In the genomic region with DNA sequence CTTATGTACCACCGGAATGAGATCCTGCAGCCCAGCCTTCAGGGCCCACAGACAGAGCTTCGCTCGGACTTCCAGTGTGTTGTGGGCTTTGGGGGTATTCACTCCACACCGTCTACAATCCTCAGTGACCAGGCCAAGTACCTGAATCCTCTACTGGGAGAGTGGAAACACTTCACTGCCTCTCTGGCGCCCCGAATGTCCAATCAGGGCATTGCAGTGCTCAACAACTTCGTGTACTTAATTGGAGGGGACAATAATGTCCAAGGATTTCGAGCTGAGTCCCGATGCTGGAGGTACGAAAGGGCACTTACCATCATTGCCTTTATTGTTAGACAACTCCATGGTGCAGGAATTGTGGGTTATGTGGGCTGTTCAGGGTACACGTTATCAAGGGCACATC, we compare ENCODE assay signal across 9 mouse cellular contexts. TPM values are rescaled to one million over a fixed set of nuclear protein-coding genes. Genes with fewer than 3 reads are reported as not detected.
DNase-seq lines count a peak whose midpoint lies in the region; TF ChIP-seq lines count a peak whose summit lies in the region.
"Had no signal": no experiment of that assay in that cellular context is flagged by ENCODE, and none has a peak within 500 bp of the region (broad histone marks: within the 10 kb centered on the region; RNA-seq: fewer than 3 reads in every experiment).

No protein-coding gene starts in this region.

- peak; percentile 74 for TF ChIP-seq CTCF in cerebellum, adult 2 months (IDR thresholded peaks at IDR 0.05; ENCODE audit: borderline replicate concordance, insufficient read depth, low read depth, low read length)
- TF ChIP-seq CTCF in left cerebral cortex, adult 2 months (IDR thresholded peaks at IDR 0.05), result peak; percentile 66
- peak; percentile 54 to 77 (median 54) for TF ChIP-seq CTCF in MEL (IDR thresholded peaks at IDR 0.05 in 2 of 3, conservative IDR thresholded peaks at IDR 0.05 in 1 of 3; ENCODE audit: control insufficient read depth in 1 of 3, insufficient read depth in 1 of 3, low read depth in 2 of 3, low read length in 3 of 3, poor library complexity in 1 of 3, severe bottlenecking in 1 of 3)

- no peak overlapping the region for H3K27ac ChIP-seq in cerebellum, adult 2 months (ENCODE audit: insufficient read depth, low read length)
- no peak overlapping the region for H3K27ac ChIP-seq in left cerebral cortex, adult 2 months
- H3K27ac ChIP-seq in MEL (ENCODE audit: control insufficient read depth, low read depth, low read length), result no peak overlapping the region
- no peak overlapping the region for H3K27ac ChIP-seq in limb, embryonic 10.5 days

- 58% methylated on average over 11 of the region's 11 CpGs for WGBS in cerebellum, adult 2 months
- 69% methylated on average over 11 of the region's 11 CpGs for WGBS in limb, embryonic 10.5 days

- peaks cover 3 to 58% of the 10 kb centered on the region in 2 experiments; a peak in 2 of 4 replicates for H3K36me3 ChIP-seq in MEL (ENCODE audit: control insufficient read depth in 1 of 2, insufficient read depth in 2 of 2, low read length in 2 of 2)
- peaks cover 87% of the 10 kb centered on the region for H3K36me3 ChIP-seq in limb, embryonic 10.5 days

- peak; percentile 5 for TF ChIP-seq RAD21 in MEL (IDR thresholded peaks at IDR 0.05; ENCODE audit: low read depth, low read length)

- no peak for TF ChIP-seq EP300 in MEL (IDR thresholded peaks at IDR 0.05; ENCODE audit: low read depth in 1 of 2, low read length in 2 of 2)

- no peak for TF ChIP-seq POLR2A in cerebellum, adult 2 months (IDR thresholded peaks at IDR 0.05; ENCODE audit: borderline replicate concordance, insufficient read depth, low read length)
- TF ChIP-seq POLR2A in MEL (IDR thresholded peaks at IDR 0.05; ENCODE audit: control insufficient read depth in 1 of 2, insufficient read depth in 1 of 2, low read depth in 1 of 2, low read length in 2 of 2, poor library complexity in 1 of 2), result no peak

- no peaks in the 10 kb centered on the region for H3K4me1 ChIP-seq in cerebellum, adult 2 months (ENCODE audit: control insufficient read depth, insufficient read depth, low read length)
- no peaks in the 10 kb centered on the region for H3K4me1 ChIP-seq in MEL (ENCODE audit: control insufficient read depth in 1 of 2, insufficient read depth in 2 of 2, low read length in 2 of 2)
- no peaks in the 10 kb centered on the region for H3K4me1 ChIP-seq in limb, embryonic 10.5 days

- DNase-seq in cerebellum, adult 2 months, result peak in 1 of 2 experiments; percentile 47
- no peak for DNase-seq in cerebellum, adult 8-10 months
- DNase-seq in left cerebral cortex, adult 2 months (ENCODE audit: extremely low spot score in 1 of 2, low spot score in 2 of 2), result no peak
- DNase-seq in left cerebral cortex, adult 9 months (ENCODE audit: low spot score in 2 of 2), result no peak
- DNase-seq in MEL (ENCODE audit: low read depth, low spot score), result peak; percentile 53
- peak; percentile 45 for DNase-seq in limb, embryonic 10.5 days (ENCODE audit: low spot score)
- no peak for DNase-seq in frontal cortex, postnatal 14 days (ENCODE audit: low spot score in 2 of 2)
- no peak for DNase-seq in layer of hippocampus, postnatal 14 days (ENCODE audit: low spot score in 2 of 2)

- no peak overlapping the region for H3K4me3 ChIP-seq in cerebellum, adult 2 months (replicated peaks; ENCODE audit: insufficient read depth, low read depth, low read length)
- H3K4me3 ChIP-seq in left cerebral cortex, adult 2 months, result no peak overlapping the region
- no peak overlapping the region for H3K4me3 ChIP-seq in MEL (ENCODE audit: control insufficient read depth in 1 of 2, insufficient read depth in 1 of 2, low read depth in 2 of 2, low read length in 2 of 2)
- H3K4me3 ChIP-seq in limb, embryonic 10.5 days, result no peak overlapping the region

- H3K79me2 ChIP-seq in MEL (ENCODE audit: control insufficient read depth, insufficient read depth, low read length, poor library complexity), result 0 out of 2 replicates have a peak, but pooled peaks cover 2% of the 10 kb centered on the region

- no peaks in the 10 kb centered on the region for H3K27me3 ChIP-seq in cerebellum, adult 2 months (ENCODE audit: control insufficient read depth, insufficient read depth, low read length)
- no peaks in the 10 kb centered on the region for H3K27me3 ChIP-seq in MEL (ENCODE audit: control insufficient read depth in 1 of 2, insufficient read depth in 2 of 2, low read length in 2 of 2)
- H3K27me3 ChIP-seq in limb, embryonic 10.5 days (ENCODE audit: low read depth, poor library complexity, severe bottlenecking), result no peaks in the 10 kb centered on the region

- intact Hi-C loops in left cerebral cortex, adult 2 months (cut with DNase I), result no loop called here

- no peak overlapping the region for H3K9ac ChIP-seq in MEL (ENCODE audit: control insufficient read depth, low read depth, low read length, poor library complexity, severe bottlenecking)

- no peaks in the 10 kb centered on the region for H3K9me3 ChIP-seq in MEL (replicated peaks; ENCODE audit: insufficient read depth, low read length)
- H3K9me3 ChIP-seq in limb, embryonic 10.5 days (replicated peaks), result no peaks in the 10 kb centered on the region

TF ChIP-seq in MEL, 35 proteins besides CTCF, POLR2A, EP300 and RAD21:
- TF ChIP-seq MAFK (IDR thresholded peaks at IDR 0.05; ENCODE audit: borderline replicate concordance, low read depth, low read length), result no peak
- TF ChIP-seq ETS1 (IDR thresholded peaks at IDR 0.05; ENCODE audit: low read depth, low read length), result no peak
- no peak for TF ChIP-seq GABPA (IDR thresholded peaks at IDR 0.05; ENCODE audit: low read depth, low read length)
- TF ChIP-seq POLR2AphosphoS2 (IDR thresholded peaks at IDR 0.05; ENCODE audit: low read length), result no peak
- no peak for TF ChIP-seq MYC (IDR thresholded peaks at IDR 0.05; ENCODE audit: low read depth, low read length)
- no peak for TF ChIP-seq SIN3A (IDR thresholded peaks at IDR 0.05; ENCODE audit: low read length)
- no peak for TF ChIP-seq ELF1 (IDR thresholded peaks at IDR 0.05; ENCODE audit: low read depth, low read length)
- no peak for TF ChIP-seq JUND (IDR thresholded peaks at IDR 0.05; ENCODE audit: low read depth, low read length)
- TF ChIP-seq MYB (IDR thresholded peaks at IDR 0.05; ENCODE audit: low read depth, low read length), result no peak

RNA-seq across cellular contexts. Expression of a gene that starts 17.4 kb away (rescaled TPM):
- polyA plus RNA-seq in cerebellum, adult 2 months (2012; rRNA removed), result 101 and 106 TPM in 2 replicates
- 10 to 100 TPM; 84.9 to 86.0 TPM for total RNA-seq in left cerebral cortex, adult 2 months (2021)
- total RNA-seq in MEL (2012; rRNA removed), result 93.6 and 97.0 TPM in 2 replicates
- polyA plus RNA-seq in MEL (2012; ENCODE audit: insufficient read depth in 1 of 2, insufficient read length in 2 of 2, low read depth in 1 of 2, low replicate concordance in 2 of 2, missing spikeins in 1 of 2), result 100 to 1,000 TPM in 1 of 2 experiments, 10 to 100 TPM in 1; 82.4 to 191 TPM
- polyA plus RNA-seq in limb, embryonic 10.5 days (2016; fragmentation: Nextera tagmentation; extraction: Ambion mirVana), result 70.4 and 81.3 TPM in 2 replicates
- total RNA-seq in layer of hippocampus, postnatal 14 days (2021), result 100 to 1,000 TPM in 1 of 2 experiments, 10 to 100 TPM in 1; 91.8 to 108 TPM

RNA-seq across cellular contexts. Expression of a gene that starts 20.3 kb away (rescaled TPM):
- 2.1 and 2.5 TPM in 2 replicates for polyA plus RNA-seq in cerebellum, adult 2 months (2012; rRNA removed)
- total RNA-seq in left cerebral cortex, adult 2 months (2021), result 1 to 10 TPM; 2.8 to 5.9 TPM
- 0.62 TPM in 2 replicates for total RNA-seq in MEL (2012; rRNA removed)
- polyA plus RNA-seq in MEL (2012; ENCODE audit: insufficient read depth in 1 of 2, insufficient read length in 2 of 2, low read depth in 1 of 2, low replicate concordance in 2 of 2, missing spikeins in 1 of 2), result 1 to 10 TPM in 1 of 2 experiments, not detected in 1; 1.2 TPM
- polyA plus RNA-seq in limb, embryonic 10.5 days (2016; fragmentation: Nextera tagmentation; extraction: Ambion mirVana), result 16.8 and 24.5 TPM in 2 replicates
- 1 to 10 TPM; 3.9 TPM for total RNA-seq in layer of hippocampus, postnatal 14 days (2021)

RNA-seq across cellular contexts. Expression of a gene that starts 44.1 kb away (rescaled TPM):
- 73.1 and 78.7 TPM in 2 replicates for polyA plus RNA-seq in cerebellum, adult 2 months (2012; rRNA removed)
- total RNA-seq in left cerebral cortex, adult 2 months (2021), result 10 to 100 TPM; 76.9 to 83.4 TPM
- total RNA-seq in MEL (2012; rRNA removed), result 25.9 and 27.6 TPM in 2 replicates
- 10 to 100 TPM in 1 of 2 experiments, not detected in 1; 62.0 TPM for polyA plus RNA-seq in MEL (2012; ENCODE audit: insufficient read depth in 1 of 2, insufficient read length in 2 of 2, low read depth in 1 of 2, low replicate concordance in 2 of 2, missing spikeins in 1 of 2)
- 53.2 and 55.1 TPM in 2 replicates for polyA plus RNA-seq in limb, embryonic 10.5 days (2016; fragmentation: Nextera tagmentation; extraction: Ambion mirVana)
- 10 to 100 TPM; 65.4 to 80.2 TPM for total RNA-seq in layer of hippocampus, postnatal 14 days (2021)

RNA-seq across cellular contexts. Expression of a gene that starts 56.1 kb away (rescaled TPM):
- polyA plus RNA-seq in cerebellum, adult 2 months (2012; rRNA removed), result 4.3 and 4.7 TPM in 2 replicates
- 1 to 10 TPM; 3.4 to 4.1 TPM for total RNA-seq in left cerebral cortex, adult 2 months (2021)
- not detected in 2 replicates for total RNA-seq in MEL (2012; rRNA removed)
- under 1 TPM in 1 of 2 experiments, not detected in 1; 0.06 TPM for polyA plus RNA-seq in MEL (2012; ENCODE audit: insufficient read depth in 1 of 2, insufficient read length in 2 of 2, low read depth in 1 of 2, low replicate concordance in 2 of 2, missing spikeins in 1 of 2)
- 0.55 and 0.61 TPM in 2 replicates for polyA plus RNA-seq in limb, embryonic 10.5 days (2016; fragmentation: Nextera tagmentation; extraction: Ambion mirVana)
- total RNA-seq in layer of hippocampus, postnatal 14 days (2021), result 1 to 10 TPM; 5.8 to 6.3 TPM
- polyA plus RNA-seq: heart, embryonic 14.5 days had no signal

Comparison
In these comparisons a context has a peak if more than half of its experiments do, and no peak if none do; other contexts are left out.
1. DNase-seq: peak in MEL (single experiment) and limb, embryonic 10.5 days (single experiment); none in cerebellum, adult 8-10 months (single experiment), left cerebral cortex, adult 2 months (0 of 2), left cerebral cortex, adult 9 months (0 of 2), frontal cortex, postnatal 14 days (0 of 2) and layer of hippocampus, postnatal 14 days (0 of 2).
2. Peak in every context shown above with its lines, with median percentiles within 50 percentile points of each other: CTCF ChIP-seq.